Mouse (Mus musculus) small intestine, adult 2 months (tissue): ENCODE results near the gene Casq2.

Source experiments
- CTCF ChIP-seq: fragments of 200-500 bp; IDR thresholded peaks from 2 replicates; pipeline ENCODE4 v1.5.1; 2012; ENCODE audit warnings: low read depth, mild to moderate bottlenecking, control low read depth, inconsistent platforms, low read length, moderate library complexity, mixed read lengths; ENCODE audit not compliant: insufficient replicate concordance, insufficient read length; ENCODE audit errors: extremely low read depth
- POLR2A ChIP-seq: fragments of 200-500 bp; IDR thresholded peaks from 2 replicates; pipeline ENCODE4 v1.6.1; 2012; ENCODE audit warnings: low read depth, mild to moderate bottlenecking, control low read depth, inconsistent platforms, low read length, moderate library complexity

DNA sequence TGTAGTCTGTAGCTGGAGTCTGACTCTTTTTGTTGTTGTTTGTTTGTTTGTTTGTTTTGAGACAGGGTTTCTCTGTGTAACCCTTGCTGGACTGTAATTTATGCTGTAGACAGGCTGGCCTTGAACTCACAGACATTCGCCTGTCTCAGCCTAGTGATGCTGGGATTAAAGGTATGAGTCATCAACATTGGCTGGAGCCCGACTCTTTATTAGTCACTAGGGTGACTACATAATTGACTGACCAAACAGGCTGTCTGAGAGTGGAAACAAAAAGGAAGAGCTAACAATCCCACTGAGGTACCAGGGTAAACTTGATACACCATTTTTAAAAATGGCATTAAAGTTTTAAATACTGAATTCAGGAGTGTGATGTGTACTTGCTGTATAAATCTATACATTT lies 96.4 kb downstream of the Casq2 start:
- TF ChIP-seq CTCF (no peak), POLR2A (no peak)
